Mouse (Mus musculus) embryonic fibroblast, embryonic 13.5 days (primary cell): ENCODE measurements around the gene 0610010K14Rik. TPM values are rescaled to one million over a fixed set of nuclear protein-coding genes. Genes with fewer than 3 reads are reported as not detected.

Experiments
- H3K27ac ChIP-seq: 2 replicates; pipeline ENCODE4 v1.5.1; 2012; ENCODE audit warnings: low read length, control low read depth, inconsistent platforms; ENCODE audit not compliant: insufficient read depth
- H3K4me1 ChIP-seq: 2 replicates; pipeline ENCODE4 v1.6.1; 2011; ENCODE audit warnings: low read length; ENCODE audit not compliant: control insufficient read depth, insufficient read depth
- H3K4me3 ChIP-seq: 2 replicates; pipeline ENCODE4 v1.5.1; 2011; ENCODE audit warnings: mild to moderate bottlenecking, control low read depth, low read length; ENCODE audit not compliant: insufficient read depth
- CTCF ChIP-seq: IDR thresholded peaks from 2 replicates; pipeline ENCODE4 v1.5.1; 2011; ENCODE audit warnings: mild to moderate bottlenecking, control low read depth, low read length, moderate library complexity, borderline replicate concordance; ENCODE audit not compliant: insufficient read depth
- POLR2A ChIP-seq: IDR thresholded peaks from 2 replicates; pipeline ENCODE4 v1.6.1; 2011; ENCODE audit warnings: low read depth, mild to moderate bottlenecking, control low read depth, low read length, moderate library complexity
- polyA plus RNA-seq: library from polyadenylated mRNA; stranded (reverse); fragments of >200 nt; gene quantifications from 2 replicates; pipeline ENCODE4 v1.2.4, GENCODE M21; 2011; ENCODE audit warnings: low read depth; ENCODE audit not compliant: missing spikeins, insufficient read length

0610010K14Rik gene
- polyA plus RNA-seq, 1 experiment = 55.3 TPM

DNA sequence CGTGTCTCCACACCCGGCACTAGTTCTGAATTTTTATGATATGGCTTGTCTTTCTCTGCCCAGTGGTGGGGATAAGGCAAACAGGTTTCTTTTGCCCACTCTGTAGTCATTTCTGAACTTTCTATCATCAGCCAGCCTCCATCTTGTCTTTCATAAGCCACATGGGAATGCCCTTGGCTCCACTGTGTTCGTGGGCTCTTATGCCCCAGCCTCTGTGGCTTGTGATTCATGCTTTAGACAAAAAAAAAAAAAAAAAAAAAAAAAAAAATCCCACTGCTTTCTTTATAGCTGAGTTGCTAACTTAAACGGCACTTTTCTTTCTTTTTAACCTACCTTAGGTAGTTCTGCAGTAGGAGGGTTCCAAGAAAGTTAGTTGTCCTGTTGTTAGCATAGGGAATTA is 45.6 kb downstream of the 0610010K14Rik start:
- Histone ChIP-seq H3K27ac (peak overlapping the region; percentile 91), H3K4me3 (no peak overlapping the region), H3K4me1 (peaks cover 28% of the 10 kb centered on the region)
- TF ChIP-seq POLR2A = no peak
- TF ChIP-seq CTCF = no peak

DNA sequence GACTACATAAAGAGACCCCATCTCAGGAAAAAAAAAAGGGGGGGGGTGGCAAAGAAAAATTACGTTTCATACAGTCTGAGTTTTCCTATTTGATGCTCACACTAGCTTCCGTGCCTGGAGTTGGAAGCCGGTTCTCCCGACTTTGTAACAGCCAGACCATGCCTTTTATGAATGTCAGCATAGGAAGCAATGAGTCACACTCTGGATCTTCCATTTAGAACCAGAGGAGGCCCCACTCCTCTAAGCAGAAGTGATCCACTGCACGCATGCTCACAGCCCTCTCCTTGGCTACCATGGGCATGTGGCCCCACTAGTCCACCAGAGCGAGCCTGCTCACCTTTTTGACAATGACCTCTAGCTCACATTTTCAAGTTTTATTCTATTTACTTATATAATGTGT is 46.5 kb downstream of the 0610010K14Rik start:
- peaks cover 28% of the 10 kb centered on the region for H3K4me1 ChIP-seq

DNA sequence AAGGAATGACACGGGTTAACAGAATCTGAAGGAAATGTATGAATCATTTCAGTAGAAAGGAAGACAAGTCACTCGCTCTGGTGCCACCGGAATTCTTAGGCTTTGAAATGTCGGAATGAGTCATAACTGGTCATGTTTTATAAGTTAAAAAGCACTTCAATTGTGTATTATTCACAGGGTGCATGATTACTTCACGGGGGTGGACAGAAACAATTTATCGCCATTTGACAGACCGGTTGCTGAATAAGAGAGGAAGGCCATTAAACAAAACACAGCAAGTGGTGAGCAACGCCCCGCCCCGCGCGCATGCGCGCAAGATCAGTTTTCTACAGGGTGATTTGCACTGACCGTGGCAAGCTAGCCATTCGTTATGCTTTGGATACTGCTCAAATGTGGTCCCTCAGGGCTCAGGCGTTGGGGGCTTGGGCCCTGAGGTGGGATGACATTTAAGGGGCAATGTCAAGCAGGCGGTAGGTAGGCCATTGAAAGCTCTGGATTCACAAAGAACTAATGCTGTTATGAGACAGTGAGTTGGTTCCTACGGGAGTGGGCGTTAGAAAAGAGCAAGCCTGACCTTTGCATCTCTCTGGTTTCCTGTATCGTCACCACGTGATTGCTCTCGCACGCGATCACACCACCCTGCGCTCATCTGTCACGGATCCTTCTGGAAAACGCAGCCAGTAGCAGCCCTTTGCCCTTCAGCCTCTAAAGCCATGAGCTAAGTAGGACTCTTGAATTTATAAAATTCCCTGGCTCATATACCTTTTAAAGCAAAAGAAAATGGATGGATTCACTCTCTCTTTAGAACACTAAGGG is 48.2 kb downstream of the 0610010K14Rik start:
- Histone ChIP-seq H3K4me1 (peaks cover 28% of the 10 kb centered on the region), H3K27ac (peak overlapping the region; percentile 68), H3K4me3 (no peak overlapping the region)
- TF ChIP-seq POLR2A = no peak
- no peak for TF ChIP-seq CTCF

More for the DNA sequence above, 46.5 kb downstream of the 0610010K14Rik start:
- TF ChIP-seq POLR2A = no peak
- TF ChIP-seq CTCF = no peak
- Histone ChIP-seq H3K4me3 (no peak overlapping the region), H3K27ac (peak overlapping the region; percentile 91)

Other genes starting within 250 kb of the 0610010K14Rik start
- gene Gabarap, start 246.8 kb downstream of the 0610010K14Rik start, polyA plus RNA-seq = 639 and 646 TPM in 2 replicates
- 78.6 and 89.1 TPM in 2 replicates for gene Phf23, start 242.1 kb downstream of the 0610010K14Rik start, polyA plus RNA-seq
- 27.7 and 32.1 TPM in 2 replicates for gene Dvl2, start 237.3 kb downstream of the 0610010K14Rik start, polyA plus RNA-seq
- 47.4 and 57.9 TPM in 2 replicates for gene Acadvl, start 222.5 kb downstream of the 0610010K14Rik start, polyA plus RNA-seq
- gene Dlg4, start 221.0 kb downstream of the 0610010K14Rik start, polyA plus RNA-seq = 69.8 and 77.7 TPM in 2 replicates
- 0.52 and 0.60 TPM in 2 replicates for gene Asgr1, start 183.8 kb downstream of the 0610010K14Rik start, polyA plus RNA-seq
- gene Asgr2, start 145.3 kb downstream of the 0610010K14Rik start, polyA plus RNA-seq = not detected in 2 replicates
- gene Mgl2, start 107.6 kb downstream of the 0610010K14Rik start, polyA plus RNA-seq = not detected in 2 replicates
- not detected in 2 replicates for gene Clec10a, start 81.7 kb downstream of the 0610010K14Rik start, polyA plus RNA-seq
- gene Slc16a11, start 25.2 kb downstream of the 0610010K14Rik start, polyA plus RNA-seq = 2.2 and 4.7 TPM in 2 replicates
- 2.7 and 9.3 TPM in 2 replicates for gene Slc16a13, start 16.9 kb downstream of the 0610010K14Rik start, polyA plus RNA-seq
- gene Bcl6b, start 8.1 kb downstream of the 0610010K14Rik start, polyA plus RNA-seq = 0.70 and 2.5 TPM in 2 replicates
- gene Gm21988, start 1.9 kb upstream of the 0610010K14Rik start, polyA plus RNA-seq = 2.3 and 4.5 TPM in 2 replicates
- 159 and 231 TPM in 2 replicates for gene Rnasek, start 1.9 kb upstream of the 0610010K14Rik start, polyA plus RNA-seq
- 0.32 and 0.35 TPM in 2 replicates for gene Alox12, start 17.4 kb upstream of the 0610010K14Rik start, polyA plus RNA-seq
- not detected in 2 replicates for gene Alox12e, start 84.7 kb upstream of the 0610010K14Rik start, polyA plus RNA-seq
- not detected in 2 replicates for gene Alox15, start 114.1 kb upstream of the 0610010K14Rik start, polyA plus RNA-seq
- gene Pelp1, start 172.1 kb upstream of the 0610010K14Rik start, polyA plus RNA-seq = 24.3 and 27.5 TPM in 2 replicates
- 9.1 and 10.1 TPM in 2 replicates for gene Arrb2, start 194.7 kb upstream of the 0610010K14Rik start, polyA plus RNA-seq
- gene Med11, start 214.0 kb upstream of the 0610010K14Rik start, polyA plus RNA-seq = 14.0 and 14.1 TPM in 2 replicates
- gene Zmynd15, start 221.5 kb upstream of the 0610010K14Rik start, polyA plus RNA-seq = 0.19 and 0.20 TPM in 2 replicates
- gene Cxcl16, start 222.1 kb upstream of the 0610010K14Rik start, polyA plus RNA-seq = 4.1 and 6.0 TPM in 2 replicates